Mouse (Mus musculus) kidney, adult 2 months (tissue): ENCODE measurements around the gene Foxn3. TPM values are rescaled to one million over a fixed set of nuclear protein-coding genes. Genes with fewer than 3 reads are reported as not detected.

Experiments used
- DNase-seq: peaks from one replicate; pipeline ENCODE4 v3.0.0; 2021
- H3K27ac ChIP-seq: fragments of 200-500 bp; 2 replicates; pipeline ENCODE4 v1.5.1; 2012; ENCODE audit warnings: low read depth, low read length, control low read depth, inconsistent platforms; ENCODE audit not compliant: insufficient read depth
- H3K27me3 ChIP-seq: fragments of 200-500 bp; replicated peaks from 2 replicates; pipeline ENCODE4 v1.6.1; 2012; ENCODE audit warnings: mild to moderate bottlenecking, moderate library complexity, low read length, inconsistent platforms; ENCODE audit not compliant: control insufficient read depth, insufficient read depth
- H3K36me3 ChIP-seq: fragments of 200-500 bp; 2 replicates; pipeline ENCODE4 v1.6.1; 2012; ENCODE audit warnings: mild to moderate bottlenecking, moderate library complexity, low read length, inconsistent platforms; ENCODE audit not compliant: control insufficient read depth, insufficient read depth
- H3K4me1 ChIP-seq: fragments of 200-500 bp; 2 replicates; pipeline ENCODE4 v1.6.1; 2011; ENCODE audit warnings: low read length; ENCODE audit not compliant: control insufficient read depth, insufficient read depth
- H3K4me3 ChIP-seq: fragments of 200-500 bp; 2 replicates; pipeline ENCODE4 v1.5.1; 2011; ENCODE audit warnings: mild to moderate bottlenecking, low read depth, low read length, control low read depth; ENCODE audit not compliant: insufficient read depth
- CTCF ChIP-seq: fragments of 200-500 bp; conservative IDR thresholded peaks from 2 replicates; pipeline ENCODE4 v1.5.1; 2011; ENCODE audit warnings: low read depth, mild to moderate bottlenecking, control low read depth, low read length, moderate library complexity, mixed read lengths; ENCODE audit not compliant: insufficient read depth, insufficient read length
- POLR2A ChIP-seq: fragments of 200-500 bp; IDR thresholded peaks from one replicate; pipeline ENCODE4 v1.6.1; 2011; ENCODE audit warnings: low read depth, low read length, control low read depth
- WGBS: fragments of 180-500 bp; shearing (Covaris S2); methylation state at CpG from one replicate; pipeline ENCODE4 v1.1.7; 2018; 5-methylcytosine and 5-hydroxymethylcytosine counted together
- polyA plus RNA-seq: library from polyadenylated mRNA; depleted of rRNA; stranded (reverse); fragments of >200 nt; gene quantifications from 2 replicates; pipeline ENCODE4 v1.2.3, GENCODE M21; 2012

The Foxn3 gene
- polyA plus RNA-seq, 1 experiment: 28.0 TPM

- TF ChIP-seq POLR2A (no peak), CTCF (no peak)
- Histone ChIP-seq H3K4me1 (no peaks in the 10 kb centered on the region; the same call in 1 of the 2 replicates), H3K27ac (no peak overlapping the region), H3K36me3 (no peaks in the 10 kb centered on the region), H3K27me3 (no peaks in the 10 kb centered on the region), H3K4me3 (no peak overlapping the region)
- no peak for DNase-seq
- 91% methylated on average over 10 of the region's 10 CpGs for WGBS
Observed at GRCm38 (mm10) chr12:99549811-99550210, 13.6 kb downstream of the Foxn3 start.

- H3K4me1 ChIP-seq: no peaks in the 10 kb centered on the region; the same call in 1 of the 2 replicates
- 74% methylated on average over 7 of the region's 7 CpGs for WGBS
- no peaks in the 10 kb centered on the region for H3K36me3 ChIP-seq
- no peak overlapping the region for H3K27ac ChIP-seq
- no peak for TF ChIP-seq POLR2A
- no peak for TF ChIP-seq CTCF
- H3K4me3 ChIP-seq: no peak overlapping the region
- peak; percentile 51 for DNase-seq
- no peaks in the 10 kb centered on the region for H3K27me3 ChIP-seq
Observed at GRCm38 (mm10) chr12:99548419-99548818, 15.0 kb downstream of the Foxn3 start.

- Histone ChIP-seq H3K27ac (no peak overlapping the region), H3K36me3 (no peaks in the 10 kb centered on the region), H3K27me3 (no peaks in the 10 kb centered on the region), H3K4me1 (no peaks in the 10 kb centered on the region; the same call in 1 of the 2 replicates), H3K4me3 (no peak overlapping the region)
- no peak for DNase-seq
- no peak for TF ChIP-seq POLR2A
- WGBS: 90% methylated on average over 6 of the region's 6 CpGs
Observed at GRCm38 (mm10) chr12:99547295-99547694, 16.1 kb downstream of the Foxn3 start.

DNA sequence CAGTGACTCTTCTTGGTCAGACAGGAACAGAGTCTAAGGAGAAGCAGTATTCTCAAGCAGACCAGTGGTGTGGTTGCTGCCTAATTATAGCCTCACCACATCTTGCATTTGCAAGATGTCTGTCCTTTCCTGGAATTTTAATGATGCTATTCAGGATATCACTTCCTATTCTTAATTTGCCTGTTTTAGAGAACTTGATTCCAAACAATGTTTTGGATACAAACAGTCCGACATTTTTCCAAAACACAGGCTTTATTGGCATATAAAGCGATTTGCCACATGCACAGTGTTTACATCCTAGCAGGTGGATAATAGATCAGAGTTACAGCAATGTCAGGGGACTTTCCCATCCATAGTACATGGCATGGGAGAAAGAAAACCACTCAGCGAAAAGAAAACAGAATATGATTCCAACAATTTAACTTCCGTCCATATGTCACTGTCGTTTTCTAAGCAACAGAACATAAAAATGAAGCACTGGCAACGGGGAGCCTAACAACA lies 18.1 kb downstream of the Foxn3 start:
- Histone ChIP-seq H3K4me1 (no peaks in the 10 kb centered on the region; the same call in 1 of the 2 replicates), H3K27ac (no peak overlapping the region), H3K27me3 (no peaks in the 10 kb centered on the region), H3K36me3 (no peaks in the 10 kb centered on the region), H3K4me3 (no peak overlapping the region)
- TF ChIP-seq POLR2A: no peak
- no peak for TF ChIP-seq CTCF
- 49% methylated on average over 6 of the region's 6 CpGs for WGBS
- no peak for DNase-seq

DNA sequence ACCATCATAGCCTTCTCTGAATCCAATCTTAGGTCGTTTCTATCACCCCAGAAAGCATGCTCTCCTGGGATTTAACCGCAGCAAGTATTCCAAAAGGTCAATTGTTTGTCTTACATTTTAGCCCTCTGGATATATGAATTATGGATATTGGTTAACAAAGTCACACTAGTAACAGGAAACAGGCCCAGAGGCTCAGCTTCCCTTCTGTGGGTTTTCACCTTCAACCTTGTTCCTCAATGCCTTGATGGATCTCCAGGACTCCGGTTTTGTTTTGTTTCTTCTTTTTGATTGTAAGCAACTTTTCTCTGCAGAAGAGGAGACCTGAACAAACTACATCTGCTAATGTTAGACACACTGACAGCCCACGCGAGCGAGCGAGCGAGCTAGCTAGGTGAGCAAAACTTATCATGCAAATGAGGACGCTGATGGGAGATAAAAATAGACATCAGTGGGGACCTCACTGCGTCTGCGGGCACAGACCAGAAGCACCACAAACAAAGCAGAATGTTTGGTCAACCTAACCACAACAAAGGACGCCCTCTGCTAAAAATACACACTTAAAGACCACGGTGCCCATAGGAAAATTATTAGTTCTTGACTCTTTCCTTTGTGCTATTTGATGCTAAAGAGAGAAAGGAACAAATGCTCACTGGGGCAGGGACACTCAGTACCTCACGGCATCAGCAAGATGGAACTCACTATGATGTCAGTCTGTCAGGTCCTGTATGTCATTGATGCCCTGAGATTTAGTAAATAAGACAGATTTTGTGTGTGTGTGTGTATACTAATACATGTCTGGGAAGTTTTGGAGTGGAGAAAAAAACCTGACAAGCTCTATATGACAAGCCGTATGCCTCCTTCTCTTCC lies 18.9 kb downstream of the Foxn3 start:
- TF ChIP-seq CTCF: no peak
- no peak for TF ChIP-seq POLR2A
- no peaks in the 10 kb centered on the region for H3K27me3 ChIP-seq
- WGBS: 78% methylated on average over 15 of the region's 15 CpGs
- H3K27ac ChIP-seq: no peak overlapping the region
- no peak overlapping the region for H3K4me3 ChIP-seq
- H3K36me3 ChIP-seq: no peaks in the 10 kb centered on the region
- no peaks in the 10 kb centered on the region; the same call in 1 of the 2 replicates for H3K4me1 ChIP-seq
- DNase-seq: no peak

DNA sequence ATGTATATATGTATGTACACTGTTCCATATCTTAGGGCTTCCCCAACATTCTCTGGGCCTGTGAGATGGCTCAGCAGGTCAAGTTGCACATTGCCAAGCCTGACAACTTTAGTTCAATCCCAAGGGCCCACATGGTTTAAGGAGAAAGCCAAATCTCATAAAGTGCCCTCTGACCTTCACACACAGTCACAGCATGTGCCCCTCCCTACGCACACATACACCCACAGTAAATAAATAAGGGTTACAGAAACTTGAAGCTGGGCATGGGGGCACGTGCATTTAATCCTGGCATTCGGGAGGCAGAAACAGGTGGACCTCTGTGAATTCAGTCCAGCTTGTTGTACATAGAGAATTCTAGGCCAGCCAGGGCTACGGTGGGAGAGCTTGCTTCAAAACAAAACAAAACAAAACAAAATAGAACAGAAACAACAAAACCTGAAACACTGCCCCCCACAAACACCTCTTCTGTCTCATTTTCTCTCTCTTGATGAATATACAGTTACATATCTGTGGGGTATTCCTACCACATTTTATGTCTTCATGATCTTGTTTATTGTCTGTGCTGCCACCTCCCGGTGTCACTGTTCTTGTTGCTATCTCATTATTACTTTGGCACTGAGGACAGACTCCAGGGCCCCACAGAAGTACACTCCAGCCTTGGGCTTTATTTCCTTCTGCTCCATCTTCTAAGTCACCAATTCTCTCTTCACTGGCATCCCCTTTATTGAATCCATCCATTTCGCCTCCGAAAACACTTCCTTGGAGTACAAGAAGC lies 19.8 kb downstream of the Foxn3 start:
- no peak overlapping the region for H3K4me3 ChIP-seq
- no peak for DNase-seq
- H3K36me3 ChIP-seq: no peaks in the 10 kb centered on the region
- no peak overlapping the region for H3K27ac ChIP-seq
- WGBS: 93% methylated on average over 7 of the region's 7 CpGs
- no peaks in the 10 kb centered on the region for H3K27me3 ChIP-seq
- no peaks in the 10 kb centered on the region; the same call in 1 of the 2 replicates for H3K4me1 ChIP-seq
- TF ChIP-seq CTCF (no peak), POLR2A (no peak)

GRCm38 (mm10) chr12:99540201-99540600 lies 23.2 kb downstream of the Foxn3 start:
- DNase-seq: no peak
- no peaks in the 10 kb centered on the region for H3K27me3 ChIP-seq
- H3K4me1 ChIP-seq: no peaks in the 10 kb centered on the region
- H3K36me3 ChIP-seq: no peaks in the 10 kb centered on the region
- H3K27ac ChIP-seq: no peak overlapping the region
- WGBS: 95% methylated on average over 4 of the region's 4 CpGs
- H3K4me3 ChIP-seq: no peak overlapping the region
- TF ChIP-seq CTCF (no peak), POLR2A (no peak)
